Comparison of ENCODE assay signal across 8 mouse cellular contexts in the genomic region with DNA sequence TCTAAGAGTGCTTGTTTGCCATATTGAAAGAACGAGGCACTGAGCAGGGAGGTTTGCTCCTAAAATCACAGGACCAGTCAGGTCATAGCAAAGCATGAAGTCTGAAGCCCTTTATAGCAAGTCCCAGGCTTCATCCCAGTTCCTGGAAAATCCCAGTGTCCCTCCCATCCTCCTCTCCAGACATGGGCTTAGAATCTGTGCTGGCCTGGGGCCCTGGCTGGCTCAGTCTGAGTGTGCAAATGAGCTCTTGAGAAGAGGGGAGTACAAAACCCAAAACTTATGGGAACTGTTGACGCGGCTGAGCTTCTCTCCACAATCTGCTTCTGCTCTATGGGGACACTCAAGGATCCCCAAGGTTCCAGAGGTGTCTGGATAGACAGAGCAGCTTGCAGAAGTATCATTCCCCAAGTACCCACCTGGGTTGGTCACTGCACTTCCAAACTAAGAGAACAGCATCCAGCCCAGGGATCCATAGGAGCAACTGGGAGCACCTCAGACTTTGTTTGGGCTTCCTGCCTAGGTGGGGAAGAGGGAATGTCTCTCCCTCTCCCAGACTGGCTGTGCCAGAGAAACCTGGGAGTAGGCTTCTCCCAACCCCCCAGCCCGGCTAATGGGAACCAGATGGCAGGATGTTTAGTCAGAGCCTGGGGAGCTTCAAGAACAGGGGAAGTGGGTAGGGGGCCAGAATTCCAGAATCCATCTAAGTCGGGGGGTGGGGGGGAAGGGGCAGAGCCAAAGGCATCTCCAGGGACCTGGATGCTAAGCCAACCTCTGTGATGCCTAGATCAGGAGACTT. TPM values are rescaled to one million over a fixed set of nuclear protein-coding genes. Genes with fewer than 3 reads are reported as not detected.
DNase-seq lines count a peak whose midpoint lies in the region; ATAC-seq and TF ChIP-seq lines count a peak whose summit lies in the region.
"Had no signal": no experiment of that assay in that cellular context is flagged by ENCODE, and none has a peak within 500 bp of the region (broad histone marks: within the 10 kb centered on the region; RNA-seq: fewer than 3 reads in every experiment).

No protein-coding gene starts in this region.

- no peaks in the 10 kb centered on the region for H3K36me3 ChIP-seq in lung, embryonic 14.5 days (ENCODE audit: insufficient read depth)
- H3K36me3 ChIP-seq in embryonic facial prominence, embryonic 10.5 days (replicated peaks) = no peaks in the 10 kb centered on the region
- H3K36me3 ChIP-seq in heart, embryonic 16.5 days (ENCODE audit: control insufficient read depth, insufficient read depth) = no peaks in the 10 kb centered on the region
- no peaks in the 10 kb centered on the region for H3K36me3 ChIP-seq in neural tube, embryonic 11.5 days (ENCODE audit: control insufficient read depth, insufficient read depth, low read length)

- H3K27ac ChIP-seq in lung, embryonic 14.5 days (ENCODE audit: low read depth) = peak overlapping the region; percentile 91
- H3K27ac ChIP-seq in embryonic facial prominence, embryonic 10.5 days (replicated peaks) = peak overlapping the region; percentile 86
- H3K27ac ChIP-seq in heart, embryonic 16.5 days (ENCODE audit: low read length) = peak overlapping the region; percentile 75
- no peak overlapping the region for H3K27ac ChIP-seq in neural tube, embryonic 11.5 days (ENCODE audit: low read depth, low read length)

- H3K27me3 ChIP-seq in lung, embryonic 14.5 days (ENCODE audit: insufficient read depth, low read length) = no peaks in the 10 kb centered on the region
- peaks cover 80% of the 10 kb centered on the region for H3K27me3 ChIP-seq in embryonic facial prominence, embryonic 10.5 days (replicated peaks; ENCODE audit: low read depth, poor library complexity, severe bottlenecking)
- H3K27me3 ChIP-seq in heart, embryonic 16.5 days (ENCODE audit: control insufficient read depth, insufficient read depth, low read length) = no peaks in the 10 kb centered on the region
- no peaks in the 10 kb centered on the region for H3K27me3 ChIP-seq in neural tube, embryonic 11.5 days (ENCODE audit: control insufficient read depth, insufficient read depth, low read length)

- peak overlapping the region; percentile 32; the same call in 1 of the 2 replicates for H3K4me2 ChIP-seq in lung, embryonic 14.5 days
- no peak overlapping the region for H3K4me2 ChIP-seq in heart, embryonic 16.5 days (ENCODE audit: low read depth, low read length)
- H3K4me2 ChIP-seq in neural tube, embryonic 11.5 days (ENCODE audit: low read depth) = no peak overlapping the region

- no peaks in the 10 kb centered on the region for H3K9me3 ChIP-seq in lung, embryonic 14.5 days (ENCODE audit: low read depth, low read length)
- H3K9me3 ChIP-seq in embryonic facial prominence, embryonic 10.5 days = no peaks in the 10 kb centered on the region
- no peaks in the 10 kb centered on the region for H3K9me3 ChIP-seq in heart, embryonic 16.5 days (replicated peaks; ENCODE audit: control insufficient read depth, low read length)
- H3K9me3 ChIP-seq in neural tube, embryonic 11.5 days (ENCODE audit: control insufficient read depth, low read length) = no peaks in the 10 kb centered on the region

- WGBS in lung, embryonic 14.5 days = 37% methylated on average over 5 of the region's 5 CpGs
- 51% methylated on average over 5 of the region's 5 CpGs for WGBS in embryonic facial prominence, embryonic 10.5 days
- WGBS in heart, embryonic 16.5 days = 45% methylated on average over 5 of the region's 5 CpGs
- WGBS in neural tube, embryonic 11.5 days = 68% methylated on average over 5 of the region's 5 CpGs

- H3K4me1 ChIP-seq in lung, embryonic 14.5 days (ENCODE audit: insufficient read depth) = no peaks in the 10 kb centered on the region; the same call in 1 of the 2 replicates
- peaks cover 32% of the 10 kb centered on the region for H3K4me1 ChIP-seq in embryonic facial prominence, embryonic 10.5 days
- no peaks in the 10 kb centered on the region for H3K4me1 ChIP-seq in heart, embryonic 16.5 days (ENCODE audit: control insufficient read depth, insufficient read depth, low read length)
- no peaks in the 10 kb centered on the region for H3K4me1 ChIP-seq in neural tube, embryonic 11.5 days (ENCODE audit: control insufficient read depth, insufficient read depth, low read length)

- no peak overlapping the region for H3K4me3 ChIP-seq in lung, embryonic 14.5 days (ENCODE audit: low read depth, low read length)
- H3K4me3 ChIP-seq in embryonic facial prominence, embryonic 10.5 days = no peak overlapping the region; the same call in 1 of the 2 replicates
- H3K4me3 ChIP-seq in heart, embryonic 16.5 days (ENCODE audit: low read length) = no peak overlapping the region
- H3K4me3 ChIP-seq in neural tube, embryonic 11.5 days (ENCODE audit: low read depth, low read length) = no peak overlapping the region
- H3K4me3 ChIP-seq: erythroblast, embryonic 14.5 days had no signal

- peak; percentile 48; the same call in 1 of the 2 replicates for ATAC-seq in lung, embryonic 14.5 days (ENCODE audit: insufficient read depth)
- peak; percentile 45; the same call in 1 of the 2 replicates for ATAC-seq in heart, embryonic 16.5 days (replicated peaks; ENCODE audit: extremely low read depth, insufficient read depth, low FRiP score)
- ATAC-seq in neural tube, embryonic 11.5 days (ENCODE audit: insufficient read depth, low FRiP score, low TSS enrichment) = no peak

- peak; percentile 56 for DNase-seq in lung, embryonic 14.5 days
- no peak for DNase-seq in lung, adult 18-20 months
- peak; percentile 82 for DNase-seq in embryonic facial prominence, embryonic 10.5 days (ENCODE audit: low spot score)
- DNase-seq in neural tube, embryonic 11.5 days (ENCODE audit: low spot score) = peak; percentile 44
- no peak for DNase-seq in spleen, adult 18-20 months
- no peak for DNase-seq in T-cell, adult 2 months (ENCODE audit: low spot score)

- H3K9ac ChIP-seq in lung, embryonic 14.5 days = no peak overlapping the region
- H3K9ac ChIP-seq in heart, embryonic 16.5 days (ENCODE audit: low read length) = no peak overlapping the region
- no peak overlapping the region for H3K9ac ChIP-seq in neural tube, embryonic 11.5 days (ENCODE audit: low read length)

- no peak for TF ChIP-seq CTCF in lung, embryonic 14.5 days (IDR thresholded peaks at IDR 0.05; ENCODE audit: low read depth)

RNA-seq across cellular contexts. Expression of gene Haus7, which starts 8.8 kb away (rescaled TPM):
- 68.8 and 76.3 TPM in 2 replicates for polyA plus RNA-seq in lung, embryonic 14.5 days (2014; fragmentation: Nextera tagmentation; extraction: Ambion mirVana)
- polyA plus RNA-seq in embryonic facial prominence, embryonic 10.5 days (2016; fragmentation: Nextera tagmentation; extraction: Ambion mirVana) = 94.0 and 99.8 TPM in 2 replicates
- polyA plus RNA-seq in heart, embryonic 16.5 days (2015; fragmentation: Nextera tagmentation; extraction: Ambion mirVana) = 40.2 and 42.3 TPM in 2 replicates
- polyA plus RNA-seq in neural tube, embryonic 11.5 days (2014; fragmentation: Nextera tagmentation; extraction: Ambion mirVana) = 76.1 and 81.4 TPM in 2 replicates

RNA-seq across cellular contexts. Expression of gene Bgn, which starts 15.8 kb away (rescaled TPM):
- polyA plus RNA-seq in lung, embryonic 14.5 days (2014; fragmentation: Nextera tagmentation; extraction: Ambion mirVana) = 192 and 196 TPM in 2 replicates
- 15.7 and 19.3 TPM in 2 replicates for polyA plus RNA-seq in embryonic facial prominence, embryonic 10.5 days (2016; fragmentation: Nextera tagmentation; extraction: Ambion mirVana)
- polyA plus RNA-seq in heart, embryonic 16.5 days (2015; fragmentation: Nextera tagmentation; extraction: Ambion mirVana) = 98.9 and 99.9 TPM in 2 replicates
- polyA plus RNA-seq in neural tube, embryonic 11.5 days (2014; fragmentation: Nextera tagmentation; extraction: Ambion mirVana) = 25.6 and 30.3 TPM in 2 replicates

RNA-seq across cellular contexts. Expression of gene Trex2, which starts 32.5 kb away (rescaled TPM):
- 0.18 TPM in 1 of 2 replicates, not detected in the other for polyA plus RNA-seq in lung, embryonic 14.5 days (2014; fragmentation: Nextera tagmentation; extraction: Ambion mirVana)
- 0.15 TPM in 1 of 2 replicates, not detected in the other for polyA plus RNA-seq in embryonic facial prominence, embryonic 10.5 days (2016; fragmentation: Nextera tagmentation; extraction: Ambion mirVana)
- polyA plus RNA-seq in heart, embryonic 16.5 days (2015; fragmentation: Nextera tagmentation; extraction: Ambion mirVana) = not detected in 2 replicates
- polyA plus RNA-seq in neural tube, embryonic 11.5 days (2014; fragmentation: Nextera tagmentation; extraction: Ambion mirVana) = not detected in 2 replicates
- polyA plus RNA-seq: erythroblast, embryonic 14.5 days had no signal

RNA-seq across cellular contexts. Expression of gene Atp2b3, which starts 35.2 kb away (rescaled TPM):
- 0.05 TPM in 1 of 2 replicates, not detected in the other for polyA plus RNA-seq in lung, embryonic 14.5 days (2014; fragmentation: Nextera tagmentation; extraction: Ambion mirVana)
- 0.25 and 0.39 TPM in 2 replicates for polyA plus RNA-seq in embryonic facial prominence, embryonic 10.5 days (2016; fragmentation: Nextera tagmentation; extraction: Ambion mirVana)
- 0.14 and 0.22 TPM in 2 replicates for polyA plus RNA-seq in heart, embryonic 16.5 days (2015; fragmentation: Nextera tagmentation; extraction: Ambion mirVana)
- polyA plus RNA-seq in neural tube, embryonic 11.5 days (2014; fragmentation: Nextera tagmentation; extraction: Ambion mirVana) = 0.43 and 0.52 TPM in 2 replicates
- polyA plus RNA-seq: erythroblast, embryonic 14.5 days had no signal

RNA-seq across cellular contexts. Expression of gene Zfp92, which starts 56.7 kb away (rescaled TPM):
- 0.05 and 0.14 TPM in 2 replicates for polyA plus RNA-seq in lung, embryonic 14.5 days (2014; fragmentation: Nextera tagmentation; extraction: Ambion mirVana)
- 0.12 and 0.18 TPM in 2 replicates for polyA plus RNA-seq in embryonic facial prominence, embryonic 10.5 days (2016; fragmentation: Nextera tagmentation; extraction: Ambion mirVana)
- not detected in 2 replicates for polyA plus RNA-seq in heart, embryonic 16.5 days (2015; fragmentation: Nextera tagmentation; extraction: Ambion mirVana)
- not detected in 2 replicates for polyA plus RNA-seq in neural tube, embryonic 11.5 days (2014; fragmentation: Nextera tagmentation; extraction: Ambion mirVana)
- polyA plus RNA-seq: erythroblast, embryonic 14.5 days had no signal

Comparison
In these comparisons a context has a peak if more than half of its experiments do, and no peak if none do; other contexts are left out.
1. DNase-seq: peak in lung, embryonic 14.5 days (single experiment), embryonic facial prominence, embryonic 10.5 days (single experiment) and neural tube, embryonic 11.5 days (single experiment); none in lung, adult 18-20 months (0 of 2), spleen, adult 18-20 months (0 of 2) and T-cell, adult 2 months (single experiment).